Mouse (Mus musculus) thymus, adult 2 months (tissue): ENCODE measurements around the gene Mrpl16.

Experiments used
- CTCF ChIP-seq: fragments of 200-500 bp; IDR thresholded peaks from 2 replicates; pipeline ENCODE4 v1.5.1; 2012; ENCODE audit warnings: mild to moderate bottlenecking, control low read depth, low read length, moderate library complexity, borderline replicate concordance; ENCODE audit not compliant: control insufficient read depth, poor library complexity, insufficient read depth; ENCODE audit errors: extremely low read depth
- POLR2A ChIP-seq: fragments of 200-500 bp; IDR thresholded peaks from 2 replicates; pipeline ENCODE4 v1.6.1; 2012; ENCODE audit warnings: mild to moderate bottlenecking, low read length, control low read depth, moderate library complexity; ENCODE audit not compliant: control insufficient read depth, poor library complexity, insufficient read depth; ENCODE audit errors: extremely low read depth

DNA sequence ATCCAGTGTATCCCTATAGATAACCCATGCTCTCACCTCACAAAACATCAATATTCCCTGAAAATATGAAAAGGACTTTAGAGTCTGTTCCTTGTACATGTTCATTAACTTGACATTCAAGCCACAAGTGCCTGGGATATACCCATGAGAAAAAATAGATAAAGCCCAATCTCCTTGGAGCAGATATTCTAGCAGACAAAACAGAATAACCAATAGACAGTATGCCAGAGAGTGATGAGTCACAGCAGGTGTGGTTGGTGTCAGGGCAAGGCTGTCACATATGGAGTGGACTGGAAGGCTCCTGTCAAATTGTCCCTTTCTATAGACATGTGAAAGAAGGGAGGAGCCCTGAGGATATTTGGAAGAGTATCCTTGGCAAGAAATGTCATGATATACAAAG, 24.5 kb upstream of the Mrpl16 start:
- TF ChIP-seq POLR2A (no peak), CTCF (no peak)
